Mouse (Mus musculus): ENCODE measurements at regions not wholly inside any gene's neighbourhood (a gene's known extent, or its start where the extent isn't known, plus 50 kb on each side); places are given as distances from the start of the nearest gene placed in this dataset.

DNA sequence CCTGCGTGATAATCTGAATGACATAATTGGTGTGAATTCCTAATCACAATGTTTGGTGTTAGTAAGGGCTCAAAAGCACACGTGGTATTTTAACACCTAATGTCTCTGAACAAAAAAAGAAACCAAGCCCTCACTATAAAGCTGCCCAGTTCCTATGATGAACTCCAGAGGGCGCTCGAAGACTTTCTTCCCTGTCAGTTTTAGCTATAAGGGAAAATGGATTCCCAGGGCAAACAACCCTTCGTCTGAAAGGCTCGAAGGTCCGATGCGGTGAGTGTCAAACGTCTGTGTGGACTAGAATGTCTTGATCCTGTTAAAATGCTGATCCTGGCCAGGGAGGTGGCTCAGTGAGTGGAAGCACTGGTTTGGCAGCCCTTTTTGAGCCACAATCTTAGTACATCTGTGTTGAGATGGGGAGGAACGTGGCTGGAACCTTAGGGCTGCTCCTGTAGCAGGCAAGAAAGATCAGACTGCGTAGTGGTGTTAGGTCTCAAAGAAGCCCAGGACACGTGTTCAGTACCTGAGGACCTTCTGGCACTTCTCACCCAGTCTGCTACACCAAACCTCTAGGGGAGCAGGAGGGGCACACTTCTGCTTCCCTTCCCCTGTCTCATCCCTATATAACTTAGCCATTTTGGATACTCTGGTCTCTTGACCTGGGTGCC lies 68.6 kb upstream of the Gnaq start:
- H3K27ac ChIP-seq (ENCODE audit: insufficient read depth, low read depth, low read length, poor library complexity, severe bottlenecking): no peak overlapping the region
- peak overlapping the region; percentile 65; the same call in 1 of the 2 replicates for H3K9ac ChIP-seq (ENCODE audit: insufficient read depth, low read depth, low read length, poor library complexity, severe bottlenecking)
- H3K4me3 ChIP-seq (ENCODE audit: insufficient read depth in 1 of 2, low read depth in 1 of 2, low read length in 2 of 2, poor library complexity in 1 of 2, severe bottlenecking in 1 of 2): no peak overlapping the region; a peak in 1 of 4 replicates

DNA sequence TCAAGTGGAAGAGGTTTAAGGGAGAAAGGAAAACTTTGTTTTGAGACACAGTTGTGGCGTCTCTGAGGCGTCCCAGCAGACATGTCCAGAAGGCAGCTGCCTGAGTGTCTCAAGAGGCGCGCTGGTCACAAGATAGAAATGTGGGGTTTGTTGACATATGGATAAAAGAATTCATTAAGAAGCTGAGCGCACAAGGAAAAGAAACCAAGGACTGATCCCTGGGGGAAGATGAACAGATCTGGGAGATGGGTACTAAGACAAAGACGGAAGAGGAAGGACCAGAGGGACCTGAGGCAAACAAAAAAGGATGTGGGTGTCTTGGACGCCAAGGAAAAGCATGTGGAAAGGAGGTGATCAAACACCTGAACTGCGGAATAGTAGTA lies 69.1 kb upstream of the Gnaq start:
- H3K4me1 ChIP-seq (ENCODE audit: control insufficient read depth in 2 of 2, insufficient read depth in 2 of 2, low read length in 2 of 2, poor library complexity in 1 of 2): peaks cover 0 to 3% of the 10 kb centered on the region in 2 experiments; a peak in 1 of 4 replicates
- H3K9me3 ChIP-seq (ENCODE audit: control insufficient read depth, insufficient read depth, low read depth, low read length): no peaks in the 10 kb centered on the region
- no peak for TF ChIP-seq CHD2 (IDR thresholded peaks at IDR 0.05; ENCODE audit: low read depth, low read length)
- TF ChIP-seq MAFK (IDR thresholded peaks at IDR 0.05; ENCODE audit: insufficient read depth, low read depth, low read length): no peak
- TF ChIP-seq ZNF384 (IDR thresholded peaks at IDR 0.05; ENCODE audit: low read depth, low read length): no peak
- TF ChIP-seq ZC3H11A (IDR thresholded peaks at IDR 0.05; ENCODE audit: borderline replicate concordance, low read depth, low read length): no peak
- TF ChIP-seq HCFC1 (IDR thresholded peaks at IDR 0.05; ENCODE audit: borderline replicate concordance, insufficient read depth, low read length): no peak
- H3K4me3 ChIP-seq (ENCODE audit: insufficient read depth in 1 of 2, low read depth in 1 of 2, low read length in 2 of 2, poor library complexity in 1 of 2, severe bottlenecking in 1 of 2): no peak overlapping the region
- H3K36me3 ChIP-seq (ENCODE audit: control insufficient read depth, insufficient read depth, low read length, poor library complexity, severe bottlenecking): no peaks in the 10 kb centered on the region
- no peak overlapping the region for H3K27ac ChIP-seq (ENCODE audit: insufficient read depth, low read depth, low read length, poor library complexity, severe bottlenecking)
- in situ Hi-C loops (cut with MboI; ENCODE audit: low sequenced_read_pairs in 2 of 2, unreplicated experiment in 2 of 2): no loop called here
- H3K9ac ChIP-seq (ENCODE audit: insufficient read depth, low read depth, low read length, poor library complexity, severe bottlenecking): no peak overlapping the region
- no peak for DNase-seq (ENCODE audit: low read depth, low spot score)

More for the DNA sequence above, 68.6 kb upstream of the Gnaq start:
- TF ChIP-seq CHD2 (IDR thresholded peaks at IDR 0.05; ENCODE audit: low read depth, low read length) (no peak), ZC3H11A (IDR thresholded peaks at IDR 0.05; ENCODE audit: borderline replicate concordance, low read depth, low read length) (peak; percentile 78)
- Histone ChIP-seq H3K9me3 (ENCODE audit: control insufficient read depth, insufficient read depth, low read depth, low read length) (no peaks in the 10 kb centered on the region), H3K36me3 (ENCODE audit: control insufficient read depth, insufficient read depth, low read length, poor library complexity, severe bottlenecking) (no peaks in the 10 kb centered on the region), H3K4me1 (ENCODE audit: control insufficient read depth in 2 of 2, insufficient read depth in 2 of 2, low read length in 2 of 2, poor library complexity in 1 of 2) (peaks cover 0 to 3% of the 10 kb centered on the region in 2 experiments; a peak in 1 of 4 replicates)
- in situ Hi-C loops (cut with MboI; ENCODE audit: low sequenced_read_pairs in 2 of 2, unreplicated experiment in 2 of 2): no loop called here
- peak; percentile 65 for DNase-seq (ENCODE audit: low read depth, low spot score)

DNA sequence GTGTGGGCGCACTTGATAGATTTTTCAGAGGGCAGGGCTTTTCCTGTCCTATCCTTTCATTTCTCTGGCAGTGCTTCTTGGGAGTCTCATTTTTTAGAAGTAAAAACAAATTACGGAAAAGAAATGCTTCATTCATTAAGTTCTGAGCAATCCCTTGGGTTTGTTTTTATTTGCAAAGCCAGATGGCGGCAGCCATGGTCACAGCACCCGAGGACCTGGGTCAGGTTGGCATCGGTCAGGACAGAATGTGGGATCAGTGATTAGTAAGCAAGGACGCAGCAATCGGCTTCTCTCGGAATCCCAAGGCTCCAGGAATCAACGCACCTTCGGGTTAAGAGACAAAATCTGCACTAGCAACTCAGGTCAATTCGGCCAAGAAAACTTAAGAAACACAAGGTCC lies 70.8 kb upstream of the Gnaq start:
- in situ Hi-C loops (cut with MboI; ENCODE audit: low sequenced_read_pairs in 2 of 2, unreplicated experiment in 2 of 2): no loop called here
- Histone ChIP-seq H3K36me3 (ENCODE audit: control insufficient read depth, insufficient read depth, low read length, poor library complexity, severe bottlenecking) (no peaks in the 10 kb centered on the region), H3K9ac (ENCODE audit: insufficient read depth, low read depth, low read length, poor library complexity, severe bottlenecking) (no peak overlapping the region), H3K4me3 (ENCODE audit: insufficient read depth in 1 of 2, low read depth in 1 of 2, low read length in 2 of 2, poor library complexity in 1 of 2, severe bottlenecking in 1 of 2) (no peak overlapping the region), H3K27ac (ENCODE audit: insufficient read depth, low read depth, low read length, poor library complexity, severe bottlenecking) (no peak overlapping the region), H3K4me1 (ENCODE audit: control insufficient read depth in 2 of 2, insufficient read depth in 2 of 2, low read length in 2 of 2, poor library complexity in 1 of 2) (peaks cover 0 to 3% of the 10 kb centered on the region in 2 experiments; a peak in 1 of 4 replicates), H3K9me3 (ENCODE audit: control insufficient read depth, insufficient read depth, low read depth, low read length) (no peaks in the 10 kb centered on the region)
- no peak for DNase-seq (ENCODE audit: low read depth, low spot score)
- TF ChIP-seq HCFC1 (IDR thresholded peaks at IDR 0.05; ENCODE audit: borderline replicate concordance, insufficient read depth, low read length) (no peak), MAFK (IDR thresholded peaks at IDR 0.05; ENCODE audit: insufficient read depth, low read depth, low read length) (no peak), CHD2 (IDR thresholded peaks at IDR 0.05; ENCODE audit: low read depth, low read length) (no peak), ZC3H11A (IDR thresholded peaks at IDR 0.05; ENCODE audit: borderline replicate concordance, low read depth, low read length) (no peak), ZNF384 (IDR thresholded peaks at IDR 0.05; ENCODE audit: low read depth, low read length) (no peak)

DNA sequence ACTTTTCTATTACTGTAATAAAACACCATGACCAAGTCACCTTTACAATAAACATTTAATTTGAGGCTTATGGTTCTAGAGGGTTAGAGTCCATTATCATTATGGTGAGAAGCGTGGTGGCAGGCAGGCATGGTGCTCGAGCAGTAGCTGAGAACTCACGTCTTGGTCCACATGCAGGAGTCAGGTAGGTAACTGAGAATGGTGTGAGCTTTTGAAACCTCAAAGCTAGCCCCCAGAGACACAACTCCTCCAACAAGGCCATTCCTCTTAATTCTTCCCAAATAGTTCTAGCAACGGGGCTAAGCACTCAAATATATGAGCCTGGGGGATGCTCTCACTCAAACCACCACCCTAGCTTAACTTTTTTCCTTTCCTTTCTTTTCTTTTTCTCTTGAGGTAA lies 73.6 kb upstream of the Gnaq start:
- H3K36me3 ChIP-seq (ENCODE audit: control insufficient read depth, insufficient read depth, low read length, poor library complexity, severe bottlenecking): no peaks in the 10 kb centered on the region
- H3K27ac ChIP-seq (ENCODE audit: insufficient read depth, low read depth, low read length, poor library complexity, severe bottlenecking): no peak overlapping the region
- no peak overlapping the region for H3K4me3 ChIP-seq (ENCODE audit: insufficient read depth in 1 of 2, low read depth in 1 of 2, low read length in 2 of 2, poor library complexity in 1 of 2, severe bottlenecking in 1 of 2)
- no peak for TF ChIP-seq CHD2 (IDR thresholded peaks at IDR 0.05; ENCODE audit: low read depth, low read length)
- peaks cover 0 to under 1% of the 10 kb centered on the region in 2 experiments; a peak in 1 of 4 replicates for H3K4me1 ChIP-seq (ENCODE audit: control insufficient read depth in 2 of 2, insufficient read depth in 2 of 2, low read length in 2 of 2, poor library complexity in 1 of 2)
- no peaks in the 10 kb centered on the region for H3K9me3 ChIP-seq (ENCODE audit: control insufficient read depth, insufficient read depth, low read depth, low read length)
- no peak for DNase-seq (ENCODE audit: low read depth, low spot score)
- in situ Hi-C loops (cut with MboI; ENCODE audit: low sequenced_read_pairs in 2 of 2, unreplicated experiment in 2 of 2): no loop called here
- H3K9ac ChIP-seq (ENCODE audit: insufficient read depth, low read depth, low read length, poor library complexity, severe bottlenecking): no peak overlapping the region
